12 mouse cellular contexts compared by ENCODE assay signal in genomic region chr2:97299704-97300103, GRCm38 (mm10).
DNase-seq lines count a peak whose midpoint lies in the region; ATAC-seq and TF ChIP-seq lines count a peak whose summit lies in the region.
"Had no signal": no experiment of that assay in that cellular context is flagged by ENCODE, and none has a peak within 500 bp of the region (broad histone marks: within the 10 kb centered on the region; RNA-seq: fewer than 3 reads in every experiment).

No protein-coding gene starts in this region.

- WGBS in hindbrain, postnatal 0 days, result 52% methylated on average over 2 of the region's 2 CpGs
- 88% methylated on average over 2 of the region's 2 CpGs for WGBS in hindbrain, embryonic 10.5 days
- WGBS in hindbrain, embryonic 13.5 days, result 76% methylated on average over 2 of the region's 2 CpGs

- H3K4me3 ChIP-seq in hindbrain, postnatal 0 days (ENCODE audit: low read length), result no peak overlapping the region
- no peak overlapping the region for H3K4me3 ChIP-seq in hindbrain, embryonic 10.5 days
- H3K4me3 ChIP-seq in hindbrain, embryonic 13.5 days, result no peak overlapping the region
- H3K4me3 ChIP-seq: embryonic facial prominence, embryonic 12.5 days; neural tube, embryonic 13.5 days had no signal

- no peak overlapping the region for H3K4me2 ChIP-seq in hindbrain, postnatal 0 days (ENCODE audit: low read depth, low read length)
- H3K4me2 ChIP-seq in hindbrain, embryonic 13.5 days, result no peak overlapping the region
- H3K4me2 ChIP-seq: embryonic facial prominence, embryonic 12.5 days; neural tube, embryonic 13.5 days had no signal

- H3K9ac ChIP-seq in hindbrain, postnatal 0 days (replicated peaks; ENCODE audit: low read length), result no peak overlapping the region
- H3K9ac ChIP-seq in hindbrain, embryonic 13.5 days, result no peak overlapping the region
- H3K9ac ChIP-seq: embryonic facial prominence, embryonic 12.5 days; liver, embryonic 14.5 days; neural tube, embryonic 13.5 days had no signal

- ATAC-seq in hindbrain, postnatal 0 days, result no peak; the same call in 1 of the 2 replicates
- ATAC-seq in hindbrain, embryonic 13.5 days (ENCODE audit: low FRiP score), result no peak
- ATAC-seq: inflammation-experienced regulatory T-cells, adult 6 months had no signal

- H3K4me1 ChIP-seq in hindbrain, postnatal 0 days (ENCODE audit: insufficient read depth, low read length), result no peaks in the 10 kb centered on the region
- H3K4me1 ChIP-seq in hindbrain, embryonic 10.5 days (replicated peaks), result no peaks in the 10 kb centered on the region
- no peaks in the 10 kb centered on the region for H3K4me1 ChIP-seq in hindbrain, embryonic 13.5 days (replicated peaks)
- H3K4me1 ChIP-seq: embryonic facial prominence, embryonic 12.5 days; neural tube, embryonic 13.5 days had no signal

- no peaks in the 10 kb centered on the region for H3K9me3 ChIP-seq in hindbrain, postnatal 0 days (ENCODE audit: low read length)
- H3K9me3 ChIP-seq in hindbrain, embryonic 10.5 days, result no peaks in the 10 kb centered on the region
- H3K9me3 ChIP-seq in hindbrain, embryonic 13.5 days, result no peaks in the 10 kb centered on the region
- H3K9me3 ChIP-seq: embryonic facial prominence, embryonic 12.5 days; neural tube, embryonic 13.5 days had no signal

- no peak for TF ChIP-seq CTCF in hindbrain, postnatal 0 days (IDR thresholded peaks at IDR 0.05; ENCODE audit: low read depth)

- peak; percentile 66 for DNase-seq in hindbrain, postnatal 0 days (ENCODE audit: low spot score)
- no peak for DNase-seq in hindbrain, embryonic 10.5 days (ENCODE audit: low spot score)
- DNase-seq in cerebellum, adult 18-20 months, result peak; percentile 77 to 78
- DNase-seq in cerebellum, postnatal 4 days (ENCODE audit: low spot score in 2 of 2), result peak; percentile 32 to 60
- peak; percentile 14 for DNase-seq in right cerebral cortex, adult 18-20 months
- DNase-seq in adrenal gland, postnatal 36 days, result no peak
- DNase-seq: adrenal gland, adult 2 months had no signal

- H3K27ac ChIP-seq in hindbrain, postnatal 0 days, result no peak overlapping the region
- no peak overlapping the region for H3K27ac ChIP-seq in hindbrain, embryonic 10.5 days
- no peak overlapping the region for H3K27ac ChIP-seq in hindbrain, embryonic 13.5 days
- H3K27ac ChIP-seq: embryonic facial prominence, embryonic 12.5 days; liver, embryonic 14.5 days; neural tube, embryonic 13.5 days had no signal

- H3K36me3 ChIP-seq in hindbrain, postnatal 0 days (ENCODE audit: insufficient read depth, low read length), result no peaks in the 10 kb centered on the region
- no peaks in the 10 kb centered on the region for H3K36me3 ChIP-seq in hindbrain, embryonic 10.5 days
- H3K36me3 ChIP-seq in hindbrain, embryonic 13.5 days, result no peaks in the 10 kb centered on the region
- H3K36me3 ChIP-seq: embryonic facial prominence, embryonic 12.5 days; neural tube, embryonic 13.5 days had no signal

- H3K27me3 ChIP-seq in hindbrain, postnatal 0 days (ENCODE audit: insufficient read depth, low read length), result no peaks in the 10 kb centered on the region
- H3K27me3 ChIP-seq in hindbrain, embryonic 10.5 days (ENCODE audit: insufficient read depth, poor library complexity, severe bottlenecking), result no peaks in the 10 kb centered on the region
- no peaks in the 10 kb centered on the region for H3K27me3 ChIP-seq in hindbrain, embryonic 13.5 days
- H3K27me3 ChIP-seq: embryonic facial prominence, embryonic 12.5 days; neural tube, embryonic 13.5 days had no signal

Comparison
In these comparisons a context has a peak if more than half of its experiments do, and no peak if none do; other contexts are left out.
1. DNase-seq: peak in hindbrain, postnatal 0 days (single experiment), cerebellum, adult 18-20 months (2 of 2), cerebellum, postnatal 4 days (2 of 2) and right cerebral cortex, adult 18-20 months (single experiment); none in hindbrain, embryonic 10.5 days (single experiment) and adrenal gland, postnatal 36 days (0 of 2).